Mouse (Mus musculus): Measurements from ENCODE around the gene Gpr1.

GRCm38 (mm10) chr1:63181480-63181879 is 32.9 kb downstream of the Gpr1 start:
- TF ChIP-seq JUND (conservative IDR thresholded peaks at IDR 0.05; ENCODE audit: low read depth, low read length) (no peak), MYC (IDR thresholded peaks at IDR 0.05; ENCODE audit: low read depth, low read length) (no peak), CTCF (conservative IDR thresholded peaks at IDR 0.05 in 1 of 2, IDR thresholded peaks at IDR 0.05 in 1 of 2; ENCODE audit: low read depth in 2 of 2, low read length in 2 of 2) (no peak), E2F4 (IDR thresholded peaks at IDR 0.05; ENCODE audit: insufficient replicate concordance, low read depth, low read length) (no peak), BHLHE40 (IDR thresholded peaks at IDR 0.05; ENCODE audit: low read depth, low read length) (no peak), ZC3H11A (IDR thresholded peaks at IDR 0.05; ENCODE audit: low read depth, low read length) (no peak), UBTF (IDR thresholded peaks at IDR 0.05; ENCODE audit: low read depth, low read length) (no peak), MAFK (IDR thresholded peaks at IDR 0.05; ENCODE audit: insufficient replicate concordance, low read length) (no peak), EP300 (IDR thresholded peaks at IDR 0.05; ENCODE audit: low read length) (no peak), CHD1 (IDR thresholded peaks at IDR 0.05; ENCODE audit: low read depth, low read length) (no peak)

Measured in CH12.LX (cell line).